19 mouse cellular contexts compared by ENCODE assay signal in the genomic region with DNA sequence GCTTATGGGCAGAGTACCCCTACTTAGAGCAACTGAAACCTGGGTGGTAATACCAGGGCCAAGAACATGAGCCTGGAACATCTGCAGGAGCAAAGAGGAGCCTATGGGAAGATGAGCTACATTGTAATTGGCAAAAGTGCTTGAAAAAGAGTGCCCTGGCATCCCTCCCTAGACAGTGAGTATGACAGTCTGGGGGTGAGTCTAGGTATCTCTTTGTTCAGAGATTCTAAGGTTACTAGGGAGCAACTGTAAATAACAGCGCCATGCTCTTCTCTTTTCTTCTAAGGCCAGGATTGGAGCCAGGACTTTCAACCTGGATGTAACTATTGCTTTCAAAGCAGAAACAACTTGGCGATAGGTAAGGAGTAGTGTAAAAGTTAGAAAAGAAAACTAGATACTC. TPM values are rescaled to one million over a fixed set of nuclear protein-coding genes. Genes with fewer than 3 reads are reported as not detected.
DNase-seq lines count a peak whose midpoint lies in the region; ATAC-seq and TF ChIP-seq lines count a peak whose summit lies in the region.
"Had no signal": no experiment of that assay in that cellular context is flagged by ENCODE, and none has a peak within 500 bp of the region (broad histone marks: within the 10 kb centered on the region; RNA-seq: fewer than 3 reads in every experiment).

A gene (plus strand): TSS at position 301 of the 400 bp plus-strand sequence.

- TF ChIP-seq POLR2A in ES-Bruce4 (IDR thresholded peaks at IDR 0.05; ENCODE audit: insufficient read depth, low read length) = no peak

- no peak within 1 kb of the TSS for H3K4me3 ChIP-seq in ES-Bruce4 (ENCODE audit: low read depth, low read length)
- H3K4me3 ChIP-seq in forebrain, embryonic 13.5 days = no peak within 1 kb of the TSS
- no peak within 1 kb of the TSS for H3K4me3 ChIP-seq in hindbrain, embryonic 14.5 days (replicated peaks; ENCODE audit: low read length)
- no peak within 1 kb of the TSS for H3K4me3 ChIP-seq in midbrain, embryonic 13.5 days (replicated peaks)
- H3K4me3 ChIP-seq in embryonic facial prominence, embryonic 10.5 days = no peak within 1 kb of the TSS
- H3K4me3 ChIP-seq: heart, embryonic 13.5 days had no signal

- TF ChIP-seq EP300 in ES-Bruce4 (IDR thresholded peaks at IDR 0.05; ENCODE audit: insufficient read depth, low read depth, low read length) = no peak

- no peaks in the 10 kb centered on the region for H3K27me3 ChIP-seq in ES-Bruce4 (ENCODE audit: control insufficient read depth, insufficient read depth, low read length, poor library complexity, severe bottlenecking)
- H3K27me3 ChIP-seq in forebrain, embryonic 13.5 days = peaks cover 37% of the 10 kb centered on the region
- H3K27me3 ChIP-seq in hindbrain, embryonic 14.5 days (ENCODE audit: control insufficient read depth, insufficient read depth, low read length) = peaks cover 55% of the 10 kb centered on the region
- peaks cover 45% of the 10 kb centered on the region for H3K27me3 ChIP-seq in midbrain, embryonic 13.5 days
- H3K27me3 ChIP-seq in embryonic facial prominence, embryonic 10.5 days (replicated peaks; ENCODE audit: low read depth, poor library complexity, severe bottlenecking) = peaks cover 96% of the 10 kb centered on the region

- DNase-seq in hindbrain, embryonic 14.5 days (ENCODE audit: low spot score) = no peak
- DNase-seq in left cerebral cortex, adult 8-10 months (ENCODE audit: low spot score in 2 of 2) = no peak
- no peak for DNase-seq in lung, postnatal 10 days
- DNase-seq in embryonic facial prominence, embryonic 10.5 days (ENCODE audit: low spot score) = no peak
- DNase-seq in spleen, adult 18-20 months = no peak
- DNase-seq: cerebellum, adult 2 months; heart, postnatal 4 days; kidney, adult 8-10 months; layer of hippocampus, postnatal 36 days; left cerebral cortex, postnatal 4 days; lung, postnatal 36 days; right cerebral cortex, postnatal 14 days had no signal

- H3K4me2 ChIP-seq in forebrain, embryonic 13.5 days = no peak within 1 kb of the TSS
- H3K4me2 ChIP-seq in hindbrain, embryonic 14.5 days (replicated peaks) = no peak within 1 kb of the TSS
- peak within 1 kb of the TSS; percentile 3; the same call in 1 of the 2 replicates for H3K4me2 ChIP-seq in midbrain, embryonic 13.5 days (replicated peaks)
- H3K4me2 ChIP-seq: heart, embryonic 13.5 days had no signal

- no peaks in the 10 kb centered on the region for H3K9me3 ChIP-seq in ES-Bruce4 (replicated peaks; ENCODE audit: control insufficient read depth, insufficient read depth, low read length, poor library complexity, severe bottlenecking)
- H3K9me3 ChIP-seq in forebrain, embryonic 13.5 days (replicated peaks) = no peaks in the 10 kb centered on the region
- H3K9me3 ChIP-seq in hindbrain, embryonic 14.5 days (ENCODE audit: control insufficient read depth, low read length) = no peaks in the 10 kb centered on the region
- no peaks in the 10 kb centered on the region for H3K9me3 ChIP-seq in midbrain, embryonic 13.5 days
- H3K9me3 ChIP-seq in embryonic facial prominence, embryonic 10.5 days = no peaks in the 10 kb centered on the region
- H3K9me3 ChIP-seq: heart, embryonic 13.5 days had no signal

- H3K36me3 ChIP-seq in ES-Bruce4 (ENCODE audit: control insufficient read depth, insufficient read depth, low read length, poor library complexity, severe bottlenecking) = no peaks in the 10 kb centered on the region
- H3K36me3 ChIP-seq in forebrain, embryonic 13.5 days (ENCODE audit: poor library complexity, severe bottlenecking) = no peaks in the 10 kb centered on the region
- no peaks in the 10 kb centered on the region for H3K36me3 ChIP-seq in hindbrain, embryonic 14.5 days (replicated peaks; ENCODE audit: control insufficient read depth, insufficient read depth)
- H3K36me3 ChIP-seq in midbrain, embryonic 13.5 days = no peaks in the 10 kb centered on the region
- H3K36me3 ChIP-seq in embryonic facial prominence, embryonic 10.5 days (replicated peaks) = no peaks in the 10 kb centered on the region
- H3K36me3 ChIP-seq: heart, embryonic 13.5 days had no signal

- 80% methylated on average over 2 of the region's 2 CpGs for WGBS in forebrain, embryonic 13.5 days
- 83% methylated on average over 2 of the region's 2 CpGs for WGBS in hindbrain, embryonic 14.5 days
- 85% methylated on average over 2 of the region's 2 CpGs for WGBS in midbrain, embryonic 13.5 days
- 82% methylated on average over 2 of the region's 2 CpGs for WGBS in embryonic facial prominence, embryonic 10.5 days

- no peak for TF ChIP-seq CTCF in ES-Bruce4 (IDR thresholded peaks at IDR 0.05; ENCODE audit: low read depth, low read length)

- H3K27ac ChIP-seq in ES-Bruce4 (ENCODE audit: insufficient read depth, low read length) = no peak within 1 kb of the TSS
- no peak within 1 kb of the TSS for H3K27ac ChIP-seq in forebrain, embryonic 13.5 days
- H3K27ac ChIP-seq in hindbrain, embryonic 14.5 days = no peak within 1 kb of the TSS
- H3K27ac ChIP-seq in midbrain, embryonic 13.5 days = no peak within 1 kb of the TSS
- H3K27ac ChIP-seq in embryonic facial prominence, embryonic 10.5 days (replicated peaks) = no peak within 1 kb of the TSS
- H3K27ac ChIP-seq: heart, embryonic 13.5 days had no signal

- H3K4me1 ChIP-seq in ES-Bruce4 (ENCODE audit: control insufficient read depth, insufficient read depth, low read length) = peaks cover 2% of the 10 kb centered on the region
- H3K4me1 ChIP-seq in forebrain, embryonic 13.5 days = no peaks in the 10 kb centered on the region
- no peaks in the 10 kb centered on the region for H3K4me1 ChIP-seq in hindbrain, embryonic 14.5 days (replicated peaks; ENCODE audit: control insufficient read depth, insufficient read depth, low read length)
- no peaks in the 10 kb centered on the region; the same call in 1 of the 2 replicates for H3K4me1 ChIP-seq in midbrain, embryonic 13.5 days (replicated peaks)
- no peaks in the 10 kb centered on the region for H3K4me1 ChIP-seq in embryonic facial prominence, embryonic 10.5 days
- H3K4me1 ChIP-seq: heart, embryonic 13.5 days had no signal

- ATAC-seq in forebrain, embryonic 13.5 days = no peak
- ATAC-seq in hindbrain, embryonic 14.5 days (ENCODE audit: low FRiP score) = no peak
- ATAC-seq in midbrain, embryonic 13.5 days = no peak

- H3K9ac ChIP-seq in ES-Bruce4 (ENCODE audit: low read depth, poor library complexity, severe bottlenecking) = no peak within 1 kb of the TSS
- no peak within 1 kb of the TSS for H3K9ac ChIP-seq in forebrain, embryonic 13.5 days
- H3K9ac ChIP-seq in hindbrain, embryonic 14.5 days = no peak within 1 kb of the TSS
- no peak within 1 kb of the TSS for H3K9ac ChIP-seq in midbrain, embryonic 13.5 days (replicated peaks)
- H3K9ac ChIP-seq: heart, embryonic 13.5 days had no signal

RNA-seq across cellular contexts. Expression of the gene that starts here (rescaled TPM):
- 73.1 and 78.2 TPM in 2 replicates for polyA plus RNA-seq in ES-Bruce4 (2011; ENCODE audit: insufficient read depth, insufficient read length, low read depth, missing spikeins)
- polyA plus RNA-seq in forebrain, embryonic 13.5 days (2015; fragmentation: Nextera tagmentation; extraction: Ambion mirVana) = 21.9 and 24.6 TPM in 2 replicates
- 17.1 and 18.9 TPM in 2 replicates for polyA plus RNA-seq in hindbrain, embryonic 14.5 days (2014; fragmentation: Nextera tagmentation; extraction: Ambion mirVana)
- polyA plus RNA-seq in midbrain, embryonic 13.5 days (2015; fragmentation: Nextera tagmentation; extraction: Ambion mirVana) = 31.7 and 32.7 TPM in 2 replicates
- 1 to 10 TPM; 2.2 to 5.7 (median 3.5) TPM for total RNA-seq in left cerebral cortex, adult 8-10 months (2022)
- polyA plus RNA-seq in embryonic facial prominence, embryonic 10.5 days (2016; fragmentation: Nextera tagmentation; extraction: Ambion mirVana) = 5.4 and 5.9 TPM in 2 replicates
- total RNA-seq: heart, postnatal 4 days had no signal
- polyA plus RNA-seq: gonadal fat pad, adult 2 months; liver, embryonic 16.5 days; urinary bladder, adult 2 months had no signal
